Mouse (Mus musculus) bone marrow macrophage, adult 2 months (primary cell): Measurements from ENCODE around the gene Cryge. TPM values are rescaled to one million over a fixed set of nuclear protein-coding genes. Genes with fewer than 3 reads are reported as not detected.

Experiments used
- H3K27ac ChIP-seq: 2 replicates; pipeline ENCODE4 v1.5.1; 2012; ENCODE audit warnings: low read depth, low read length; ENCODE audit not compliant: insufficient read depth
- H3K4me1 ChIP-seq: 2 replicates; pipeline ENCODE4 v1.6.1; 2012; ENCODE audit warnings: low read length; ENCODE audit not compliant: control insufficient read depth, insufficient read depth
- H3K4me3 ChIP-seq: 2 replicates; pipeline ENCODE4 v1.5.1; 2012; ENCODE audit warnings: mild to moderate bottlenecking, low read length, moderate library complexity; ENCODE audit not compliant: insufficient read depth
- CTCF ChIP-seq: IDR thresholded peaks from 2 replicates; pipeline ENCODE4 v1.5.1; 2012; ENCODE audit warnings: low read depth, mild to moderate bottlenecking, low read length, moderate library complexity
- POLR2A ChIP-seq: IDR thresholded peaks from 2 replicates; pipeline ENCODE4 v1.6.1; 2012; ENCODE audit warnings: mild to moderate bottlenecking, low read depth, low read length, borderline replicate concordance
- polyA plus RNA-seq: library from polyadenylated mRNA; stranded (reverse); fragments of >200 nt; gene quantifications from 2 replicates; pipeline ENCODE4 v1.2.4, GENCODE M21; 2012; ENCODE audit not compliant: missing spikeins, insufficient read depth, insufficient read length

Cryge gene
- polyA plus RNA-seq, 1 experiment = not detected

DNA sequence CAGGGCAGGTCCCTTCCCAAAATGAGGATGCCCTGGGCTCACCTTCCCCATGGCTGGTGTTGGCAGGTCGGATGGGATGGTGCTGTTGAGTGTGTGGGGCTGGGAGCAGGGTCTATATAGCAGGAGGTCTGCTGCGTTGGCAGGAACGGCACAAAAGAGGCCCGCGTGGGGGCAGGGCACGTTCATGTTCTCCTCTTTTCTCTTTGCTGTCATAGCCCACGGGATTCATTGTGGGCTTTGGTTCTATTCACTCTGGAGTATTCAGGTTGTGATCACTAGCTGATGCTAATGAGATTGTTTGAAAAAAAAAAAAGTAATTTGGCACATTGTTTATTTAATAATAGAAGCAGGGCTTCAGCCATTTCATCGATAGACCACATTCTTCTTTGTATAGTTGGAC, 12.4 kb upstream of the Cryge start, which contains the start of gene Crygd:
Gene Crygd, minus strand, starts transcription at position 101 of the 400 bp plus-strand sequence.
- TF ChIP-seq CTCF = no peak
- no peak for TF ChIP-seq POLR2A
- H3K4me3 ChIP-seq = no peak within 1 kb of the TSS
- H3K4me1 ChIP-seq = peaks cover 16% of the 10 kb centered on the region
- H3K27ac ChIP-seq = no peak within 1 kb of the TSS

DNA sequence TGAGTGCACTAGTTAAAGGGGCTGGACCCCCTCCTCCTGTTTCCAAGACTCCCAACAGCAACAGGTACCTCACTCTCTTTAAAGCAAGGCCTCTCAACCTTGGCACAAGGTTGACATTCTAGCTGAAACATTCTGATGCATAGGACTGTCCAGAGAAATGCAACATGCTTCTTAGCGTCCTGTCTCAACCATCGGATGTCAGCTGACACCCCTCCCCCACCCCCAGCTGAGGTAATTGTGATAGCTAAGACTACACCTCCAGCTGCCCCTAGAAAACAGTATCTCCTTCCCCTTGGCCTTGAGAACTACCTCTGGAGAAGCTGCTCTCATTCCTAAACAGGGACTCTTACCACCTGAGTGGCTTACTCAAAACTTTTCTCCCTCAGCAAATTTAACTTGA, 1.2 kb upstream of the Cryge start:
- H3K4me3 ChIP-seq = no peak overlapping the region

GRCm38 (mm10) chr1:65051696-65052095, 747 bp upstream of the Cryge start:
- H3K27ac ChIP-seq = no peak overlapping the region
- no peak for TF ChIP-seq POLR2A
- no peaks in the 10 kb centered on the region for H3K4me1 ChIP-seq
- H3K4me3 ChIP-seq = no peak overlapping the region

More for the DNA sequence above, 1.2 kb upstream of the Cryge start:
- TF ChIP-seq CTCF (no peak), POLR2A (no peak)
- no peak overlapping the region for H3K27ac ChIP-seq
- no peaks in the 10 kb centered on the region for H3K4me1 ChIP-seq

DNA sequence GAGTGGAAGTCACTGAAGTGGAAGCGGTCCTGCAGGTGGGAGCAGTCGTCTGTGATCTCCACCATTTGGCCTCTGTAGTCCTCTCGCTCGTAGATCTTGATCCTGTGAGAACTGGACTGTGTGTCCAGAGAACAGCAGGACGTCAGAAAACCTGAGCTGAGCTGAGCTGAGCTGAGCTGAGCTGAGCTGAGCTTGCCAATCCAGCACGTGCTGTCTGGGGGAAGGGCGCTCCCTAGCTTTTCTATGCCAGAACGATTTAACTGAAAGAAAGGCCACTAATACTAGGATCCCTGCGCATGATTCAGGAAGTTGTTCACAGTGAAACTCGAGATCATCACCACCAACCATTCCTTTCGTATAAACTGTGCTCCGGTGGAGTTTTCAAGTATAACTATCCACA, 2.2 kb downstream of the Cryge start:
- Histone ChIP-seq H3K27ac (no peak overlapping the region), H3K4me1 (no peaks in the 10 kb centered on the region), H3K4me3 (no peak overlapping the region)
- TF ChIP-seq POLR2A (no peak), CTCF (no peak)

DNA sequence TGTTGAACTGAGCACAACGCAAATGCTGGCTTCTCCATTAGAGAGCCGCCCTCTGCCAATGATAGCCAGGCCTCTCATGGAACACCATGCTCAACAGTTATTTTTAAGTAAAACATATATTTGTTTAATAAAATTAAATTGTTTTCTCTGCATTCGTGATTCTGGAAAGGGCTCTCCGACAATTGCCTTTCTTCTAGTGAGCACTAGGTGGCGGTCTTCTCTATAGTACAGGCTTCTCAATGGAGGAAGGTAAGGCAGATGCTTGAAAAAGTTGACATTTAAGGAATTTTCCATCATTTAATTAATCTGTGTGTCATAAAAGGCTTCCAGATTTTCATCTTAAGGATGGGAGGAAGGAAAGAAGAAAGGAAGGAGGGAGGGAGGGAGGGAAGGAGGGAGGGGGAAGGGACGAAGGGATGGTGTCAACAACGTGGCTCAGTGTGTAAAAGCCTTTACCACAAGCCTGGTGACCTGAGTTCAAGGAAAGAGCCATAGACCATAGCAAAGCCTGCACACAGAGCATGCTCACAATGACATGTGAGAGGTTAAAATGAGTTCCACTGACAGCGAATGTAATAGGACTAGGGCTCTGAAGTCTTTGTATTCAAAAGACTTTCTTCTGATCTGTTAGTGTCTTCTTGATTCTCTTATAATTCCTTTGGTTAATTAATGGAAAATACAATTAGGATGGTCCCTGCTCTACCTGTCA, 4.4 kb downstream of the Cryge start:
- Histone ChIP-seq H3K27ac (no peak overlapping the region), H3K4me3 (no peak overlapping the region)
- TF ChIP-seq POLR2A = no peak
- no peak for TF ChIP-seq CTCF

DNA sequence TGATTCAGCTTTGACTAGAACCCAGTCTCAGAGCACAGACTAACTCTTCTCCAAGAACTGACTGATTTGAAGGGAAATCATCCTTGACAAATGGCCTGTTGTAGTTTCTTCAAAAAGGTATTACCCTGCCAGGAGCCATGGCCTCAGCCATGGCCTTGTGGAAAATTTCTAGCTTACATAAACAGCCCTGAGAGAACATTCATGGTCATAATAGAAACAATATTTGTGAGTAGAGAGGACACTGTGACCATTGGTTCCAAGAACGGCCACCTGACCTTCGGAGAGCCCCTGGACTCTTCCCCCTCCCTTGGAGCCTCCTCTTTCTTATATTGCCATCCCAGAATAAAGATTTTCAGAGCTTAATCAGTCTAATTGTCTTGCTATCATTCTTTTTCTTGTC, 7.5 kb downstream of the Cryge start:
- Histone ChIP-seq H3K4me3 (no peak overlapping the region), H3K27ac (no peak overlapping the region), H3K4me1 (peaks cover 4% of the 10 kb centered on the region; the same call in 1 of the 2 replicates)
- no peak for TF ChIP-seq CTCF
- TF ChIP-seq POLR2A = no peak

More for the DNA sequence above, 4.4 kb downstream of the Cryge start:
- H3K4me1 ChIP-seq = peaks cover 4% of the 10 kb centered on the region; the same call in 1 of the 2 replicates

- TF ChIP-seq CTCF (no peak), POLR2A (no peak)
- Histone ChIP-seq H3K4me3 (no peak overlapping the region), H3K4me1 (peaks cover 4% of the 10 kb centered on the region; the same call in 1 of the 2 replicates), H3K27ac (no peak overlapping the region)
These were observed 9.1 kb downstream of the Cryge start for GRCm38 (mm10) chr1:65041837-65042236.

GRCm38 (mm10) chr1:65040806-65041205, 10.1 kb downstream of the Cryge start:
- TF ChIP-seq POLR2A = no peak
- TF ChIP-seq CTCF = no peak
- Histone ChIP-seq H3K27ac (no peak overlapping the region), H3K4me3 (no peak overlapping the region), H3K4me1 (peaks cover 4% of the 10 kb centered on the region; the same call in 1 of the 2 replicates)

GRCm38 (mm10) chr1:65039679-65040078, 11.3 kb downstream of the Cryge start:
- Histone ChIP-seq H3K27ac (no peak overlapping the region), H3K4me3 (no peak overlapping the region), H3K4me1 (peaks cover 4% of the 10 kb centered on the region; the same call in 1 of the 2 replicates)
- no peak for TF ChIP-seq POLR2A
- TF ChIP-seq CTCF = no peak

GRCm38 (mm10) chr1:65037542-65037941, 13.4 kb downstream of the Cryge start:
- TF ChIP-seq CTCF = no peak
- TF ChIP-seq POLR2A = no peak
- no peak overlapping the region for H3K27ac ChIP-seq
- H3K4me3 ChIP-seq = no peak overlapping the region

DNA sequence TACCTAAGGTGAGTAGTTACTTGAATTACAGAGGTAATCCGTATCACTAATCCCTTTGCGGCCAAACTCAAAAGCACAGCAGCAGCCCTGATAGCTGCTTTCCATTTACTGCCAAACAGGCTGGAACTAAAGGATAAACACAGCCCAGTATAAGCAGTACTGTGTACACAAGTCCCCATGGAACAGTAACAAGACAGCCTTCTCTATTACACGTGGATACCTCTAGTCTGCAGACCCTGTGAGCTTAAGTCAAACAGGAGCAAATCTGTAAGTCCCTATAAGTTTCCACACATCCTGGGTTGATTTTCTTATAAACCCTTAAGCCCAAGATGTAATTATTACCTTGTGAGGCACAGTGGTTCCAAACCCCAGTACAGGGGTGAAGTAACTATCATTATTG, 15.4 kb downstream of the Cryge start:
- TF ChIP-seq CTCF (no peak), POLR2A (no peak)

More at GRCm38 (mm10) chr1:65037542-65037941, 13.4 kb downstream of the Cryge start:
- H3K4me1 ChIP-seq = peaks cover 4% of the 10 kb centered on the region; the same call in 1 of the 2 replicates

More for the DNA sequence above, 15.4 kb downstream of the Cryge start:
- H3K27ac ChIP-seq = no peak overlapping the region
- H3K4me1 ChIP-seq = no peaks in the 10 kb centered on the region
- H3K4me3 ChIP-seq = no peak overlapping the region
